Mouse (Mus musculus) kidney, postnatal 14 days (tissue): ENCODE results near the gene Pde11a.
A peak's percentile ranks its signal among the peaks of the same experiment; 100 is the strongest.

Source experiments
- DNase-seq: peaks from one replicate; pipeline ENCODE4 v3.0.0; 2022; ENCODE audit warnings: mixed read lengths

The Pde11a gene

DNA sequence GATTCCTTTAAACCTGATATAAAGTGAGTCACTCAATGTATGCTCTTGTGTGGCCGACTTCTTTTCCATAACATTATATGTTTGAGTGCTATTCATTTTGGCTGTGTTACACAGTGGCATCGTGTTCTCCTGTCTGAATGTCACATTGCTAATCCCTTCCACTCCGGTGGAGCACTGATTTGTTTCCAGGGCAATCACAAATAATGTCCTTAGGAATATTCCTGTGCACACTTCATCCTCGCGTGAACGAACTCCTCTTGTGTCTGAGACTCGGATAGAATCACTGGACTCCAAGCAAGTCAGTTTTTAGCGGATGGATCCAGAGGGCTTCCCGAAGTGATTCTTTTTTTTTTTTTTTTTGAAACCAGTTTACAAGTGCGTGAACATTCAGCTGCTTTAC, 197.4 kb downstream of the Pde11a start:
- DNase-seq: no peak

DNA sequence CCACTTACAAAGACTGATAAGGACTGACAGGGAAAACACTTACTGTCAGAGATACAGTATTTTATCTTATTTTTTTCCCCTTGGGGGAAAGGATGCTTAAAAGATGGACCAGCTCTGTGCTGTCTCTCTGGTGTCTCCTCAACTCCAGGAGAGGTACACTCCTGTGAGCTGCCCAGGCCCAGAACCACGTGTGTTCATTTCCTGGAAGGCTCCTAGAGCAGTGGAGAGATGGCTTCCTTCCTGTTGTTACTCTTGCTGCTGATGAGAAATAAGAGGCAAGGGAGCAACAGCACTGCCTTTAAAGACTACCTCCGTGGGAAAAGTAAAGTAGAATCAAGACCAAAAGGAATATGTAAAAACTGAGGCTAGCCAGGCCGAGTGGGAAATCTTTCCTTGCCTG, 205.6 kb downstream of the Pde11a start:
- DNase-seq: no peak

DNA sequence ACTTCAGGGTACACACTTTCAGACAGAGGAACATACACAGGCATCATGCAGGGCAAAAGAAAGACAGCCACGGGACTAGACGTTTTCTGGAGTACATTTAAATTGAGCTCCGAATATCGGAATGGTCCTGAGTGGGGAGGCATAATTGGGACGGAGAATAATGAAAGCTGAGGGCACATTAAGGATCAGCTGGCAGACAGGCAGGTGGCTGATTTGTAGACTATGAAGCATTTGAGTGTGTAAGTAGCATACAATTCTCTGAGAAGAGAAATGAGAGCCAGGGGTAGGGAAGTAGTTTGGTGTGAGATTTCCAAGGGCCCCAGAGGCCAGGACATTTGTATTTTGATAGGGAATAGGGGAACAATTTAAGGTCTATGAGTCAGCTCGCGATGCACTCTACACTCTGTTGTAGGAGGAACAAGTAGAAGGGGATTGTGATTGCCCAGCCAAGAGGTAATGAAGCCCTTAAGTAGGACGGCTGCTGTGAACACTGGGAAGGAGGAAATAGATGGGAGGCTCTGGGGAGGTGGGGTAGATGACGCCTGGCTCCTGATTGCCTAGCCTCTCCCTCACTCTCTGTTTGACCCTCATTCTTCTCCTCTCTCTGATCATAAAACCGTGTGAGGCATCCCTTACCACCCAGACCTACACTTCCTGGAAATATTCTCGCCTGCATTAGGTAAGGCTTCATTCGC, 208.5 kb downstream of the Pde11a start:
- no peak for DNase-seq

DNA sequence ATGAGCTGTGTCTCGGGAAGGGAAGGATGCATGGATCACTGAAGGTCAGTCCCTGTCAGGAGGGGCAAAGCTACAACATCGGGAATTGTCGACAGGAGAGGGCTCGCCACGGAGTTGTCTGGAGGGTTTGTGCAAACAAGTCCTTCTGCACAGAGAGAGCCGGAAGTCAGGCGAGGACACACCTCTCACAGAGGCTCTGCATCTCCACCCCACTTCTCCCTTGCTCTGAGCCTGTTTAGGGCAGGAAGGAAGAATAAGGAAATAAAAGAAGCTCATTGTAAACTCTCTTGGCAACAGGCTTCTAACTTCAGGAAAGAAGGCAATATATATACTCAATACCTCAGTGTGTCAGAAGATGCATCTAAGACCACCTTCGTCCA, 209.5 kb downstream of the Pde11a start:
- no peak for DNase-seq

DNA sequence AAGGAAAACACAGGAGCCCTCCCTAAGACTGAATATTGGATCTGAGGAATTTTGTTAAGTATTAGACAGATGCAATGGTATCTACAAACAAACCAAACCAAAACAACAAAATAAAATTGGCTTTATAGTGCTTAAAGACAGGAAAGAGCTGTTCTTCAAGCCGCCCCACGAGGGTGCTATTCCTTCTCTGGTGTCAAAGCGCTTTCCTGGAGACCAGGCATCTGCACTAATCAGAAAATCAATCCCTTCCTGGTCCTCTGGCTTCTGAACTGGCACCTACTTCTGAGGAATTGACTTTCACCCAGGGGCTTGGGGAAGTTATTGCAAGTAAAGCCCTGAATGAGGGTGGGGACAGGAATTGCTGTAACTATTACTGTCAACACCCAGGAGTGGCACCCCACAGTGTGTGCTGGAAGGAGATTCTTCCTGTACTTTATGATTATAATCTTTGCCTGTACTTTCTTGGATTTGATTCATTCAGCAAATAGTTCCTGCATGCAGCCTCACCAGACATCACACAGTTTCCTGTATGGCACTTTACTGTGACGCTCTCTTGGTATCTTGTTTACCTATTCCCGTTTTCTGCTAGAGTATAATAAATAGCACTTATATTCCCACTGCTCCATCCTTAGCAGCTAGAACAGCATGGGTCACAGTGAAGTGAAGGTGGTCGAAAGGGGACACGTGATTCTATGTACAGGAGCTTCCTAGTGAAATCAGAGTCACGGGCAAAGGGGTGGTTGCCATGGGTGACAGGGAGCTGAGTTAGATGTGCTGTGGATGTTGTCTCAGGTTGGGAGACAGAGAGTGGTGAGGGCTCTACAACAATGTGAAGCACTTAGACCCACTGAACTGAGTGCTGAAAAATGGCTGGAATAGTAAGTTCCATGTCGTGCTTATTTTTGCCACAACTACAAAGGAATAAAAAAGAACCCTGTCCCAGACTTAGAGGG, 210.2 kb downstream of the Pde11a start:
- DNase-seq: no peak

DNA sequence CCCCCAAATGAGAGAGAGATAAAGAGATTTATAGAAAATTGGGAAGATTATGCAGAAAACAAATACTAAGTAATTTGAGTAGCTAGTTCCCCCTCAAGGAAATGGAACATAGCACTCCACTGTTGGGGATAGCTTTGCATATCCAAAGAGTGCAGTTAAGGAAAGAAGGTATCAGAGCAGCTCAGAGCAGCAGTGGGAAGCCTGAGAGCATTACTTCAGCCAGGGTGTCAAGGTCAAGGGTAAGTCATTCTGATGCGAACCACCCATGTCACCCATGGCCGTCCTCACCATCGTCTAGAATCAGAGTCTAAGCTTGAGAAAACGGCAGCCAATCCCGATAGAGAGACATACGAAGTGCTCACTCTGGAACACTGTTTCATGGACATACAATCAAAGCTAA, 211.9 kb downstream of the Pde11a start:
- no peak for DNase-seq

DNA sequence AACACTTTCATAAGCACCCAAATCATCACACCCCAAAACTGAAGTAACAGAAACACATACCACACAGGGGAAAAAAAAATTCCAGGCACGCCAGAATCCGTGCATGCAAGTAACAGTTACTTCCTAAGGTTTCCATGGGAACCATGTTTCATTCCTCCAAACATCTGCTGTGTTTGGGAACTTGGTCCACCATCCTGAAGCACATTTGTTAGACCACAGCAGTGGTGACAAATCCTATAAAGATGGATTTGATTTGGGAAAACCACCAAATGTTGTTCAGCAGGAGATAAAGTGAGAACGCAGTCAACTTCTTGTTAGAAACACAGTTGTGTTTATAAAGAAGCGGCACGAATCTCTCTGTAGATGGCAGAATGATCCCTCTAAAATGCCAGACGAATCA, 213.8 kb downstream of the Pde11a start:
- DNase-seq: no peak

DNA sequence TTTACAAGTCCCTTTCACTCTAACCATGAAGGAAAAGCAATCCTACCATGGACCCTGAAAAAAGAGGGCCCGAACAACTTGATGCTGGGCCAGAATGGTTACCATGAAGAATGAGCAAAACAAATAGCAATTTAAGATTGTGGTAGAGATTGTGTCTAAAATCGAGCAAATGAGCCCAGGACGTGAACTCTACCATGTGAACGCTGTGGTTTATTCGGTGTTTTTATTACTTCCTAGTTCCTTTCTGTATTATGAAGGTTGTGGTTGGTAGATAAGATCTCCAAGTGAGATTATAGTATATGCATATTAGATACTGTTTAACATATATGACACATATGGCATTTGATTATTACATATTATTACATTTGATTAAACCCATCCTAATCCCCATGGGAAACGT, 216.4 kb downstream of the Pde11a start:
- no peak for DNase-seq

DNA sequence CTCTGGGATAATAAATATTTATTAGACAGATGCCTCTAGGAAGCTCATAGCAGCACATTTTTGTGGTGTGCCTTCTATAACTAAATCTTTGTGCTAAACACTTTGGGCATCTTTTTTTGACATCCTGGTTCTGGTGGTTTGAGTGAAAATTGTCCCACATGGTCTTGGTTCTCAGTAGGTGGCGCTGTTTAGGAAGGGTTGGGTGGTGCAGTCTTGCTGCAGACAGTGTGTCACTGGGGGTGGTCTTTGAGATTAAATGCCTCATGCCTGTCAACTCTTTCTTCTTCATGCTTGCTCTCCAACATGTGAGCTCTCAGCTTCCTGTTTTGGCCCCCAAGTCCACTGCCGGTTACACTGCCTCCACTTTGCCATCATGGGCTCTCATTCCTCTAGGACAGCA, 218.7 kb downstream of the Pde11a start:
- no peak for DNase-seq

DNA sequence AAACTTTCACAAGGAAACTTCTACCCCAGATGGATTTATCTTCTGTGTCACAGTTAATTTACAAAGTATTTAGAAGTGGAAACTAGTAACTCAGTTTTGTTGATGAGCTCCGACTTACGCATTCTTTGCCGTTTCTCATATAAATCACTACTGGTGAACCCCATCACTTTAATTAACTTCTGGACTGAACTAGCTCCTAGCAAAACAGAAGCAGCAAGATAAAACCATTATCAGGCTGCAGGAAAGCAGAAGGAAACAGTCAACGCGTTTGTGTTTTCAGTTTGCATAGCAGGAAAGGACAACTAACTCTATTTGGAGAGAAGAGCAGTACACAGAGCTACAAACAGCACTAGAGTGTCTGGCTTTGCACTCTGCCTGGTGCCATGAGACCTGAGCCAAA, 220.1 kb downstream of the Pde11a start:
- DNase-seq: no peak

DNA sequence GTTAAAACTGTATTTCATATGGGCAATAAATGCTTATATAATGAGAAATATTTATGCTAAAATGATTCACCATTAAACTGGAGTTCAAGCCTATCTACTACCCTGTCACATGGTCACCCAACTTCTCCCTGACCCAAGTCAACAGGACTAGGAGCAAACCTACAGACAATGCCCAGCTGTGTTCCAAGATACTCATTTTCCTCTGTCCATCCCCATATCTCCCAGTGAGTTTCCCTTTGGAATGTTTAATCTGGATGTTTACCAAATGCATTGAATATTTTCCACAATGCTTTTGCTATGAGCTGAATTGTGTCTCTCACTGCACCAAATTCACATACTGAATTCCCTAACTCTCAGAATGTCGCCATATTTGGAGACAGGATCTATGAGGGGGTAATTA, 221.4 kb downstream of the Pde11a start:
- DNase-seq: no peak

DNA sequence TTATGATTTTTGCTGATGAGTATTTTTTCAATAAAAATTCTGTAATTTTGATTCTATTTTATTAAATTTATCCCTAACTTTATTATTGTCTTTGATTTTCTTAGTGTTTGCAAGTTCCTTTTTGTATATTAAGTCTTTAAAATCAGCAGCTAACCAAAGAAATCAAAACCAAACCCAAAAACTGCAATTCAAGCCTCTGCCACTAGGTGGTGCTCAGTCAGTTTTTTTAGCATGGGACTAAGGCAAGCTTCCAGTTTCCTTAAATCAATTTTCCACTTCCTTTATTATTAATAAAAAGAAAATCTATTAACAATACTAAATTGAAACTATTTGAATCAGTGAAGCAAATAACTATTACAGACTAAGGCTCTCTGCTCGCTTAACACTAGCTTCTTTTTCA, 222.9 kb downstream of the Pde11a start:
- peak; percentile 60 for DNase-seq

DNA sequence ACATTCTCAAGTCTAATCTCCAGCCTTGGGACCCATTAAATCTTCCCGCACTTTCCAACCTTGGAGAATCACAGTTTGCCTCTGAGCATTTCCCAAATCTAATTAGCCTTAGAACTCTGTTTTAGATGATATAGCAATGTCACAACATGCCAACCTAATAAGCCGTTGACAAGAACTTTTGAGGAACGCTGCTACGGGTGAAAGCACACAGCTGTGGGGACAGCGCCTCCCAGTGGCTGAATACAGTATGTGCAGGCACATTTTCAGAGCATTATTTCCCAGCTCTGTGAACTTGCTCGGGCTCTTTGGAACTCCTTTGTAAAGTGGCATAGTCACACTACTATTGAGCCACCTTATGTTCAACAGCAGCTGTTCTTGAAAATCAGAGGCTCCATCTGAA, 223.8 kb downstream of the Pde11a start:
- peak; percentile 33 for DNase-seq

DNA sequence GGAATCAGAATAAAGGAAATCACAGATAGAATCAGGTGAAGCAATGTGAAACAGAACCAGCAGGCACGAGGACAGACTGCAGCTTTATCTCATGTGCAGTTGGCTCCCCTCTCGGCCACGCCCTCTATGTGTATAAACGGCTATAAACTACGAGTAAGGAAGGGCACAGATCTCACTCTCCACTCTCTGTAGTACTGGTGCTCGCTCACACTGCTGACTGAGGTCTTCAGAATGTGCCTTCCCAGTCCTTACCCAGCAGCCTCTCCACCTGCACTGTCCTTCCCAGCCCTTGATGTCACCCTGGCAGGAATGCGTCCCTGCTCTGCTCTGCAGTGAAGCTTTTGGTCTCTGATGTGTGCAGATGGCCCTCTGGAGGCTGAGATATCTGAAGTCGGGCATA, 228.9 kb downstream of the Pde11a start:
- DNase-seq: no peak

DNA sequence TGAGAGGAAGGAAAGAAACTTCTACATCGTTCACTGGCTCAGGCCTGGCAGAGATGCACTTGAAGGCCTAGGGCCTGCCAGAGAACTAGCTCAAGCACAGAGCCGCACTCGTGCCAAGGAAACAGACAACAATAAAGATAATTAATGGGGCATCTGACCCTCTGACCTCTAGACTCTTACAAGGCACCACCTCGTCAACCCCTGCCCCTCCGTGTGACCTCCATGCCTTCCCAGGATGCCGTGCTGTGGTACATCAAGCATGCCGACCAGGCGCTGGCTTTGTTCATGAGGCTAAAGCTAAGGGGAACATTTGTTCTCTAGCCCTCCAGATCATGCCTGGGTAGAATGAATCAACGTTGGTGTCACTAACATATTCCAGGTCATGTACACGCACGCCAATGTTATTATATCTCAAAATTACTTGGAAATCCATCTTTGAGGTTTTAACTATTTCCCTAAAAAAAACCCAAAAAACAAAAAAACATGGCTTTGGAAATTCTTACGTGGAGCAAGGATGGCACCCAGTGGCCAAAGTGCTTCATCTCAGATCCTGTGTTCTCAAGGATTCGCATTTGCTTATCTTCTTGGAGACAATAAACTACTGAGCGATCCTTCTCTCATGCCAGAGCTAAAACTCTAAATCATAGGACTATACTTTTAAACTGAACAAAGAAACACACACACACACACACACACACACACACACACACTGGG, 236.5 kb downstream of the Pde11a start:
- DNase-seq: no peak

DNA sequence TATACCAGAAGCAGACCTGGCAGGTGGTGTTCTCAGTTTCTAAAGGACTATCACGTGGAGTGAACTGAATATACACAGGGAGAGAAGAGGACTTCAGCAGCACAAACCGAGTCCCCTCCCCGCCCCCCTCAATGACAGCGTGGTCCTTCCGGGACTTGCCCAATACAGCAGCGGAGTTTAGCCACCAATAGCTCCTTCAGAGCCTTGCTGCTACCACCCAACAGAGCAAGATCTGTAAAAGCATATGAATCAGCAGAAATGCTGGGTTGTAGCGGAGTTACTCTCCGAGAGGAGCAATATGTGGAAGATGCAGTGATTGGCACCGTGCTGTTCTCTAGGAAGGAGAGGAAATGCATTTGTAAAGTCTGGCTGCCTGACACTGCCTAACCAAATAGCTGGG, 238.0 kb downstream of the Pde11a start:
- DNase-seq: no peak

DNA sequence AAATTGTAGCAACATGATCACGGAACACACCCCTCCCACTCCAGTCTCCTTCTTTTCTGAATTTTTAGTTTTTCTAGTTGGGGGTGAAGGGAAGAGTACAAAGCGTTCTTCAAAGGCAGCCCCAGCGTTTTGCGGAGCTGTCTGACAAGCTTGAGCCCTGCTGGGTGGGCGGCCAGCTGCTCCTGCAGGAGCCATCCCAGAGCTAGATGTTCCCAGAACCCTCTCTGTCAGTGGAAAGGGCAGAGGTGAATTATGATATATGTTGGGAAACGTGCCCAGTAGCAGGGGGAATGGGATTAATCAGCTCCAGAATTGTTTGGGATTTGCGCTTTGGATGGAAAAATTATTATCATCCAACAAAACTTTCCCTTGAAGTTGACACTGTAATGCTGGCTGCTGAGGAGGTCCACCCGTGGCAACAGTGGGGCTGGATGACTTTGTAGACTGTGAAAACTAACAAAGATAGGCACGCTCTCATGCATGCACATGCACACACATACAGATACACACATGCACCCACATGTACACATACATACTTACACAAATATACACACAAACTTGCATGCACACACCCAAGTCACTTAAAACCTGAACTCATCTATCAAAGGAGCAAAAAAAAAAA, 238.7 kb downstream of the Pde11a start:
- DNase-seq: peak; percentile 37

DNA sequence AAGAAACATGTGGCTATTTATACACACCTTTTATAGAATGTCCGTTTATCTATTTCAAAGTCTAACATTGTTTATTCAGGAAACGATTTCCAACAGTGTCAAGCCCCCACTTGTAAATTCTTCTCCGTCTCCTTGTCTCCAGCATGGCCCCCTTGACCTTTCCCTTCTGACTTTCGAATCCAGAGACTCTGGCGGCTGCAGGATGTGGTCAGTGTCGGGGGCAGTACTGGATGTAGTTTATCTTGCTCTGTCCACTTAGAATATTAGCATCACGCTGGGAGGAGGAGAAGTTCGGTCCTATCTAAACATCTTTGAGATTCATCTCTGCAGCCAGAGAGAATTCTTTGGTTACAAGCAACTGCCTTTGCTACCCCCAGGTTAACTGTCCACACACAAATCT, 240.2 kb downstream of the Pde11a start:
- DNase-seq: peak; percentile 80

DNA sequence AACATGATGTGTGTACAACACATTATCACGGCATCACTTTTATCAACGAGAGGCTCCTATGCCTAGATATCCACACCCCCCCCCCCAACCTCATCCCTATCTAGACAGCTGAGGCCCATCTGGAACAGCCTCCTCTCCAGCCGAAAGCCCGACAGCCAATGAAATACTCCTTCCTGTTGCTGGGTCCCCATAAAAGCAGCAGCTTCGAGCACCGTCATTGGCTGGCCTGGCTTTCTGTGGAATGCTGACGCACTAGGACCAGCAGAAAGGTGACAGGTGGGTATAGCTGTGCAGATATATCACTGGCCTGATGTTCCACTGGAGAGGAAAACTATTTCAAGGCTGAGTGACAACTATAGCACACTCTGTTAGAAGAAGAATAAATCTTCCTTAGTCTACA, 240.7 kb downstream of the Pde11a start:
- DNase-seq: peak; percentile 53

DNA sequence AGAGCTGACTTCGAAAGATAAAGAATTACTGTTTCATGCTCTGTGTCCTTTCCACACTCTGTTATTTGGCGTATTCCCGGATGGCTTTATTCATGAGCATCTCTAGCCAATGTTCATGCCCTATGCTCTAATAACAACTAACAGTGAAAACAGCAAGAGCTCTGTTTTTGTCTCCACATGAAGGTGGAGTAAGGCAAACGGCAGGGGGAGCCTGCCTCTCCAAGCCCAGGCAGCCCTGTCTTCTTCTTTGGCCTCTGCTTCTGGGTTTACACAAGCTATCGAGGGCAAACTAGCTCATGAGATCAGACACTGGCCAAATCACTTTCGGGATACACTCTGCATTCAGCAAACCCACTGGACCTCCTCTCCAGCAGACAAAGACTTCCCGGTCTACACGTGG, 241.3 kb downstream of the Pde11a start:
- no peak for DNase-seq

DNA sequence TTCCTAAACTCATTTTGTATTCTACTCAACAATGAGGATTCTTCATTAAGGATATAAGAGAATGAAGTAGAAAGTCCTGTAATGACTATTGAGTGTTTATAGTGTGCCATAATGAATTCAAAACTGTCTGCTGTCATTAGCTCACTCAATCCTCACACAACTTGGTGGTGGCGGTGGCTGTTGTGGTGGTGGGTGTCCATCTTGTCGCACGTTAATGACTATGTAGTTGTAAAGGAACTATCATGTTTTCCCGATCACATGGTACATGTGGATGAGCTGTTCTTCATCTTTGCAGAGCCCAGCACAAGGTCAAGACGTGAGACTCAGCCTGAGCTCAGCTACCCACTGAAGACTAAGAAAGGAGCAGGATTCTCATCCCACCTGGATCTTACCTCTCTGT, 242.7 kb downstream of the Pde11a start:
- no peak for DNase-seq

DNA sequence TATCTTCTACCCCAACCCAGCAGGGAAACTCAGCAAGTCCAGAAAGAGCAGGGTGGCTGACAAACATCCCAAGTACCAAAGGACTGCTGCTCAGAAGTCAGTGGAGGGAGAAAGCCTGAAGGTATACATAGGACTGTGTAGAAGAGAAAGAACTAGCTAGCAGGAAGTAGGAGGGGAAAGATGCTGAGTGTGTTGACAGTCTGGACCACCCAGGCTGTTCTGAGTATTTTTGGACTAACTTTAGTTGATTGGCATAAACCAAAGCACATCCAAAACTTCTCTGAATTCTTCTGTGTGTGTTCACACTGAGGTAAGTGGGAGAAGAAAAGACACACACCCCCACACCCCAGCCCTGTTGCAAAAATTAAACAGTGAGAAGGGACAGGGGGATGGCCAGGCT, 248.1 kb downstream of the Pde11a start:
- no peak for DNase-seq

DNA sequence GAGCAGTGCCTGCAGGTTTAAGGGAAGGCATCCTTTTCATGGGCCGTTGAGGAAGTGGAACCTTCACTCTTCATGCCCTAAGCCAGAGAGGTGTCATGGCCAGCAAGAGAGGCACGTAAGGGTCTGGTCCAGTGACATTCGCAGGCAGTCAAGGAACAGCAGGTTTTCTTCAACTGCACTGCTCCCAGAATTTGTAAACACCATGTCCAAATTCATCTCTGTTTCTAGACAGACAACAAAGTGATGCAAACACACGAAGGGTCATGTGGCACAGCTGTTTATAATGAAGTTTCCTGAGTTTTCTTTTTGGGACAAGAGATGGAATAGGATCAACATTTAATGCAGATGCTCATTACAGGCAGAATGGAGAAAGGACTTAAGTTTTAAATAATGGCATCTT, 249.7 kb downstream of the Pde11a start:
- no peak for DNase-seq
